Mouse (Mus musculus) spleen, adult 2 months (tissue): ENCODE measurements around the gene Vmn1r130. TPM values are rescaled to one million over a fixed set of nuclear protein-coding genes. Genes with fewer than 3 reads are reported as not detected.
"Not testable (repeated sequence)": the region's sequence is repeated elsewhere in the genome, so short reads cannot be mapped to it uniquely, and the experiment has no call there.

Experiments used
- DNase-seq, 2 experiments: peaks; one replicate each; pipeline versions ENCODE4 v3.0.0 to v3.0.0-alpha.2; 2012 to 2021; ENCODE audit warnings: low spot score in 2 of 2, low read depth in 1 of 2
- H3K27ac ChIP-seq: fragments of 200-500 bp; 2 replicates; pipeline ENCODE4 v1.5.1; 2012; ENCODE audit warnings: low read length, inconsistent platforms; ENCODE audit not compliant: insufficient read depth
- H3K27me3 ChIP-seq: fragments of 200-500 bp; 2 replicates; pipeline ENCODE4 v1.6.1; 2012; ENCODE audit warnings: mild to moderate bottlenecking, moderate library complexity, low read length, inconsistent platforms; ENCODE audit not compliant: control insufficient read depth, insufficient read depth
- H3K36me3 ChIP-seq: fragments of 200-500 bp; 2 replicates; pipeline ENCODE4 v1.6.1; 2012; ENCODE audit warnings: mild to moderate bottlenecking, low read length, inconsistent platforms; ENCODE audit not compliant: control insufficient read depth, insufficient read depth
- H3K4me1 ChIP-seq: fragments of 200-500 bp; 2 replicates; pipeline ENCODE4 v1.6.1; 2011; ENCODE audit warnings: inconsistent platforms; ENCODE audit not compliant: control insufficient read depth, insufficient read depth, insufficient read length
- H3K4me3 ChIP-seq: fragments of 200-500 bp; 2 replicates; pipeline ENCODE4 v1.5.1; 2011; ENCODE audit warnings: mild to moderate bottlenecking, inconsistent platforms; ENCODE audit not compliant: insufficient read depth, insufficient read length; ENCODE audit errors: extremely low read depth
- WGBS: fragments of 180-500 bp; shearing (Covaris S2); methylation state at CpG from one replicate; pipeline ENCODE4 v1.1.7; 2018; 5-methylcytosine and 5-hydroxymethylcytosine counted together
- polyA plus RNA-seq: library from polyadenylated mRNA; depleted of rRNA; stranded (reverse); fragments of >200 nt; gene quantifications from 2 replicates; pipeline ENCODE4 v1.2.3, GENCODE M21; 2012; rRNA removed

Gene Vmn1r130
- not detected in 2 replicates for polyA plus RNA-seq

GRCm38 (mm10) chr7:21511480-21511879 lies at the start of gene Vmn1r130:
Vmn1r130 (plus strand) TSS chr7:21511780.
- not testable (repeated sequence) for H3K27ac ChIP-seq, DNase-seq, H3K36me3 ChIP-seq, H3K4me3 ChIP-seq, H3K27me3 ChIP-seq, H3K4me1 ChIP-seq
- no CpG with 5 or more reads among the region's 3 CpGs for WGBS

- not testable (repeated sequence) for DNase-seq, H3K36me3 ChIP-seq, H3K27ac ChIP-seq, H3K4me3 ChIP-seq, H3K27me3 ChIP-seq, H3K4me1 ChIP-seq
- no CpG with 5 or more reads among the region's 2 CpGs for WGBS
Observed at GRCm38 (mm10) chr7:21545990-21546389, 34.4 kb downstream of the Vmn1r130 start, which contains the start of gene Vmn1r131. Vmn1r131 (minus strand) TSS chr7:21546090.

Other genes starting within 250 kb of the Vmn1r130 start
- not detected in 2 replicates for gene Vmn1r125, start 239.6 kb upstream of the Vmn1r130 start, polyA plus RNA-seq
- gene Vmn1r126, start 210.3 kb upstream of the Vmn1r130 start, polyA plus RNA-seq, result not detected in 2 replicates
- gene Vmn1r127, start 191.9 kb upstream of the Vmn1r130 start, polyA plus RNA-seq, result not detected in 2 replicates
- gene Vmn1r128, start 162.4 kb upstream of the Vmn1r130 start, polyA plus RNA-seq, result not detected in 2 replicates
- not detected in 2 replicates for gene Vmn1r129, start 150.5 kb upstream of the Vmn1r130 start, polyA plus RNA-seq
- gene Gm6882, start 79.0 kb upstream of the Vmn1r130 start, polyA plus RNA-seq, result not detected in 2 replicates
- not detected in 2 replicates for gene Vmn1r131, start 34.3 kb downstream of the Vmn1r130 start, polyA plus RNA-seq
- gene Vmn1r132, start 102.3 kb downstream of the Vmn1r130 start, polyA plus RNA-seq, result not detected in 2 replicates
- not detected in 2 replicates for gene Gm4175, start 249.7 kb downstream of the Vmn1r130 start, polyA plus RNA-seq